In genomic region chr15:84715132-84715531, GRCm38 (mm10) we compare ENCODE assay signal across 9 mouse cellular contexts. TPM values are rescaled to one million over a fixed set of nuclear protein-coding genes. Genes with fewer than 3 reads are reported as not detected.
DNase-seq lines count a peak whose midpoint lies in the region; ATAC-seq and TF ChIP-seq lines count a peak whose summit lies in the region.
"Had no signal": no experiment of that assay in that cellular context is flagged by ENCODE, and none has a peak within 500 bp of the region (broad histone marks: within the 10 kb centered on the region; RNA-seq: fewer than 3 reads in every experiment).

No protein-coding gene starts in this region.

- DNase-seq in heart, postnatal 10 days, result no peak
- DNase-seq in hindbrain, embryonic 10.5 days (ENCODE audit: low spot score), result no peak
- no peak for DNase-seq in left cerebral cortex, postnatal 10 days (ENCODE audit: extremely low spot score in 1 of 2, low spot score in 2 of 2)
- DNase-seq in cerebellum, postnatal 36 days, result no peak
- DNase-seq in thymus, postnatal 4 days, result no peak
- DNase-seq: thymus, adult 18-20 months had no signal

- no peaks in the 10 kb centered on the region for H3K36me3 ChIP-seq in heart, embryonic 13.5 days
- H3K36me3 ChIP-seq in ES-Bruce4 (ENCODE audit: control insufficient read depth, insufficient read depth, low read length, poor library complexity, severe bottlenecking), result no peaks in the 10 kb centered on the region
- no peaks in the 10 kb centered on the region for H3K36me3 ChIP-seq in hindbrain, embryonic 10.5 days
- H3K36me3 ChIP-seq in liver, embryonic 16.5 days (ENCODE audit: control insufficient read depth, insufficient read depth), result no peaks in the 10 kb centered on the region

- no peaks in the 10 kb centered on the region for H3K9me3 ChIP-seq in heart, embryonic 13.5 days
- H3K9me3 ChIP-seq in ES-Bruce4 (replicated peaks; ENCODE audit: control insufficient read depth, insufficient read depth, low read length, poor library complexity, severe bottlenecking), result no peaks in the 10 kb centered on the region
- no peaks in the 10 kb centered on the region for H3K9me3 ChIP-seq in hindbrain, embryonic 10.5 days
- H3K9me3 ChIP-seq in liver, embryonic 16.5 days (replicated peaks; ENCODE audit: control insufficient read depth, low read length), result no peaks in the 10 kb centered on the region

- no peak for TF ChIP-seq EP300 in ES-Bruce4 (IDR thresholded peaks at IDR 0.05; ENCODE audit: insufficient read depth, low read depth, low read length)

- peak overlapping the region; percentile 66 for H3K4me2 ChIP-seq in heart, embryonic 13.5 days
- peak overlapping the region; percentile 39 for H3K4me2 ChIP-seq in liver, embryonic 16.5 days (ENCODE audit: low read depth, low read length)

- intact Hi-C loops in heart, postnatal 10 days (cut with DNase I), result no loop called here
- intact Hi-C loops in left cerebral cortex, postnatal 10 days (cut with DNase I), result no loop called here

- no peak for TF ChIP-seq CTCF in ES-Bruce4 (IDR thresholded peaks at IDR 0.05; ENCODE audit: low read depth, low read length)

- H3K27me3 ChIP-seq in heart, embryonic 13.5 days (replicated peaks), result peaks cover 7% of the 10 kb centered on the region; the same call in 1 of the 2 replicates
- H3K27me3 ChIP-seq in ES-Bruce4 (ENCODE audit: control insufficient read depth, insufficient read depth, low read length, poor library complexity, severe bottlenecking), result no peaks in the 10 kb centered on the region
- peaks cover 52% of the 10 kb centered on the region for H3K27me3 ChIP-seq in hindbrain, embryonic 10.5 days (ENCODE audit: insufficient read depth, poor library complexity, severe bottlenecking)
- peaks cover 7% of the 10 kb centered on the region for H3K27me3 ChIP-seq in liver, embryonic 16.5 days (ENCODE audit: control insufficient read depth, insufficient read depth, low read depth, low read length)

- peaks cover 44% of the 10 kb centered on the region for H3K4me1 ChIP-seq in heart, embryonic 13.5 days
- H3K4me1 ChIP-seq in ES-Bruce4 (ENCODE audit: control insufficient read depth, insufficient read depth, low read length), result peaks cover 5% of the 10 kb centered on the region
- peaks cover 33% of the 10 kb centered on the region for H3K4me1 ChIP-seq in hindbrain, embryonic 10.5 days (replicated peaks)
- H3K4me1 ChIP-seq in liver, embryonic 16.5 days (ENCODE audit: control insufficient read depth, low read depth, low read length), result no peaks in the 10 kb centered on the region; the same call in 1 of the 2 replicates

- H3K4me3 ChIP-seq in heart, embryonic 13.5 days, result peak overlapping the region; percentile 45
- 0 out of 2 replicates have a peak overlapping the region, but pooled peaks have one; percentile 13 for H3K4me3 ChIP-seq in ES-Bruce4 (ENCODE audit: low read depth, low read length)
- peak overlapping the region; percentile 38 for H3K4me3 ChIP-seq in hindbrain, embryonic 10.5 days
- no peak overlapping the region for H3K4me3 ChIP-seq in liver, embryonic 16.5 days (ENCODE audit: low read depth, low read length)

- 33% methylated on average over 11 of the region's 11 CpGs for WGBS in heart, embryonic 13.5 days
- 49% methylated on average over 11 of the region's 11 CpGs for WGBS in hindbrain, embryonic 10.5 days
- 20% methylated on average over 11 of the region's 11 CpGs for WGBS in liver, embryonic 16.5 days (ENCODE audit: insufficient replicate concordance)

- TF ChIP-seq POLR2A in ES-Bruce4 (IDR thresholded peaks at IDR 0.05; ENCODE audit: insufficient read depth, low read length), result no peak

- no peak for ATAC-seq in heart, embryonic 13.5 days (ENCODE audit: extremely low read depth, insufficient number of reproducible peaks, low FRiP score, low TSS enrichment)
- ATAC-seq in liver, embryonic 16.5 days (ENCODE audit: low read depth), result no peak

- H3K9ac ChIP-seq in heart, embryonic 13.5 days, result peak overlapping the region; percentile 74
- H3K9ac ChIP-seq in ES-Bruce4 (ENCODE audit: low read depth, poor library complexity, severe bottlenecking), result peak overlapping the region; percentile 6; the same call in 1 of the 2 replicates
- H3K9ac ChIP-seq in liver, embryonic 16.5 days (ENCODE audit: low read depth, low read length), result no peak overlapping the region

- peak overlapping the region; percentile 86 for H3K27ac ChIP-seq in heart, embryonic 13.5 days (replicated peaks)
- H3K27ac ChIP-seq in ES-Bruce4 (ENCODE audit: insufficient read depth, low read length), result peak overlapping the region; percentile 84
- peak overlapping the region; percentile 74 for H3K27ac ChIP-seq in hindbrain, embryonic 10.5 days
- peak overlapping the region; percentile 56 for H3K27ac ChIP-seq in liver, embryonic 16.5 days (ENCODE audit: low read length)

RNA-seq across cellular contexts. Expression of gene Arhgap8, which starts 4.7 kb away (rescaled TPM):
- 4.1 and 5.5 TPM in 2 replicates for polyA plus RNA-seq in heart, embryonic 13.5 days (2015; fragmentation: Nextera tagmentation; extraction: Ambion mirVana)
- total RNA-seq in heart, postnatal 10 days (2021), result 1 to 10 TPM; 1.6 to 2.0 TPM
- polyA plus RNA-seq in ES-Bruce4 (2011; ENCODE audit: insufficient read depth, insufficient read length, low read depth, missing spikeins), result 41.1 and 43.9 TPM in 2 replicates
- polyA plus RNA-seq in hindbrain, embryonic 10.5 days (2016; fragmentation: Nextera tagmentation; extraction: Ambion mirVana), result 3.5 and 3.8 TPM in 2 replicates
- 0.33 and 0.63 TPM in 2 replicates for polyA plus RNA-seq in liver, embryonic 16.5 days (2015; fragmentation: Nextera tagmentation; extraction: Ambion mirVana)
- total RNA-seq in left cerebral cortex, postnatal 10 days (2021), result under 1 TPM; 0.30 to 0.60 TPM

RNA-seq across cellular contexts. Expression of gene Prr5, which starts 45.7 kb away (rescaled TPM):
- 20.7 and 21.1 TPM in 2 replicates for polyA plus RNA-seq in heart, embryonic 13.5 days (2015; fragmentation: Nextera tagmentation; extraction: Ambion mirVana)
- 10 to 100 TPM in 1 of 2 experiments, 1 to 10 TPM in 1; 7.0 to 11.9 TPM for total RNA-seq in heart, postnatal 10 days (2021)
- polyA plus RNA-seq in ES-Bruce4 (2011; ENCODE audit: insufficient read depth, insufficient read length, low read depth, missing spikeins), result 17.3 and 18.9 TPM in 2 replicates
- polyA plus RNA-seq in hindbrain, embryonic 10.5 days (2016; fragmentation: Nextera tagmentation; extraction: Ambion mirVana), result 17.9 and 20.4 TPM in 2 replicates
- 4.5 and 5.2 TPM in 2 replicates for polyA plus RNA-seq in liver, embryonic 16.5 days (2015; fragmentation: Nextera tagmentation; extraction: Ambion mirVana)
- 10 to 100 TPM; 11.4 to 16.3 TPM for total RNA-seq in left cerebral cortex, postnatal 10 days (2021)
